Mouse (Mus musculus) Patski (cell line): Measurements from ENCODE around the gene Gm2022. TPM values are rescaled to one million over a fixed set of nuclear protein-coding genes. Genes with fewer than 3 reads are reported as not detected.
"Not testable (repeated sequence)": the region's sequence is repeated elsewhere in the genome, so short reads cannot be mapped to it uniquely, and the experiment has no call there.

Experiments
- ATAC-seq: fragments of 100-300 bp; one replicate; pipeline ENCODE4 v1.8.0; 2021
- CTCF ChIA-PET: fragments of 350-600 bp; sonication (Branson Sonifier 250); formaldehyde crosslinking; loops from one replicate; lab custom pipeline; 2022; ENCODE audit warnings: inconsistent platforms; lab: Charles Lee
- POLR2A ChIA-PET: fragments of 350-600 bp; sonication (Branson Sonifier 250); formaldehyde crosslinking; loops from one replicate; lab custom pipeline; 2022; ENCODE audit warnings: antibody characterized with exemption, inconsistent platforms; lab: Charles Lee
- DNase-seq: peaks from one replicate; pipeline ENCODE4 v3.0.0-alpha.2; 2011; ENCODE audit warnings: low read depth, low spot score
- H3K27me3 ChIP-seq: fragments of 371-371 bp; one replicate; pipeline ENCODE4 v1.5.1; 2021
- in situ Hi-C: fragments of 300-500 bp; cut with MboI; formaldehyde crosslinking; loops from 3 replicates; pipeline ENCODE4 v1.11.1; 2018; ENCODE audit warnings: low pct_unique_long_range_greater_than_20kb, mixed read lengths
- polyA plus RNA-seq: library from polyadenylated mRNA; unstranded; gene quantifications from one replicate; pipeline ENCODE4 v1.2.3, GENCODE M21; 2021

Gm2022 gene
- 0.32 TPM for polyA plus RNA-seq

- CTCF ChIA-PET, ATAC-seq, POLR2A ChIA-PET, DNase-seq, H3K27me3 ChIP-seq: not testable (repeated sequence)
- in situ Hi-C loops, result loop anchor here (10.0 kb wide), 1 partner anchor 360 kb away; the partner anchor contains the start of gene Gm8332
These were observed at the start of gene Gm2022 for GRCm38 (mm10) chr12:87895070-87895469. Gm2022 (plus strand) TSS chr12:87895370.

DNA sequence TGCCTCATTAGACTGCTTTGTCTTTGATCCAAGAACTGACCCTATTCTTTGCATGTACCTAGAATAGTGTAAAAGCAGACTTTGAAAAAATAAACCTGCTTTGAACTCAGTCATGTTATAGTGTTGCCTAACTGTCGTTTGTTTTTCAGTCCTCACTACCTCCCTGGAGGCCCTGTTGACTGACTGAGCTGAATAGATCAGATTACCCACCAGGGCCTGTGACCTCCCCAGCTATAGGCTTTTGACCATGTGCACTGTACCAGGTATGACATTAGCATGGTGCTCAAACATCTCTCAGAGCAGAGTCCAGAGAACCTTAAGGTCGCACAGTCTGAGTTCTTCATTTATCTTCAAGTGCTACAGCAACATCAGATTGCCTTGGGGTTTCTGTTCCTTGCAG lies 44.5 kb upstream of the Gm2022 start:
- ATAC-seq, in situ Hi-C loops, H3K27me3 ChIP-seq, DNase-seq, CTCF ChIA-PET, POLR2A ChIA-PET: not testable (repeated sequence)

DNA sequence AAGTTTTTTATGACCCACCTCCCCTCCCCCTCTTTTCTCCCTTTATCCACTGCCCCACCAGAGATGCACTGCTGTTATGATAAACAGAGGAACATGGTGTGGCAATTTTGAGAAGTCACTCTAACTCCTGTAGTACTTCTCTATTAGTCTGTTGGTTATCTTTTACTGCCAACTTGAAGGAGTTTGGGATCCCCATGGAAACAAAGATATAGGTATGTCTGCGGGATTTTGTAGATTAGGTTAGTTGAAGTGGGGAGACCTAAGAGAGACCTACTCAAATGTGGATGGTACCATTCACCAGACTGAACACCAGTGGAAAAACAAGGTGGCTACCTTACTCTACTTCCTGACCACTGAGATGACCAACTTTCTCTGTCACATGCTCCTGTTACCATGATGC lies 39.1 kb upstream of the Gm2022 start:
- ATAC-seq, CTCF ChIA-PET, POLR2A ChIA-PET, DNase-seq, in situ Hi-C loops, H3K27me3 ChIP-seq: not testable (repeated sequence)

- ATAC-seq, in situ Hi-C loops, CTCF ChIA-PET, DNase-seq, H3K27me3 ChIP-seq, POLR2A ChIA-PET: not testable (repeated sequence)
These were observed 33.2 kb upstream of the Gm2022 start for GRCm38 (mm10) chr12:87861740-87862692.

GRCm38 (mm10) chr12:87863638-87864037 lies 31.5 kb upstream of the Gm2022 start:
- DNase-seq, ATAC-seq, POLR2A ChIA-PET, in situ Hi-C loops, CTCF ChIA-PET, H3K27me3 ChIP-seq: not testable (repeated sequence)

DNA sequence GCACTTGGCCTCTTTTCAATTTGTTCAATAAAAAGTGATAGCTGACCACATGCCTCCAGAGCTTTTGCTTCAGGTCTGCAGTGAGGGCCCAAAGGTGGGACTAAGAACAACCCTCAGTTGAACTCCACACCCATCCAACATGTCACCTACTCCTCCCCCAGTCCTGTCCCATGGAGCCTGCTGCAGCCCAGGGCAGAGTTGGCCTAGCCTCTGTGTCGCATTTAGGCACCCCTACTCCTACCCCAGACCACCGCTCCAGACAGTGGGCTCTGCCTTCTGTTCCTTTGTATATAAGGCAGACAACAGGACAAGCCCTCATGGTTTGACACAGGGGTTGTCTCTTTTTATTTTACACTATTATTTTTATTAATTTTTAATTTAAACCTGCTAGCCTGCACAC lies 31.1 kb upstream of the Gm2022 start:
- DNase-seq, CTCF ChIA-PET, POLR2A ChIA-PET, in situ Hi-C loops, H3K27me3 ChIP-seq, ATAC-seq: not testable (repeated sequence)

DNA sequence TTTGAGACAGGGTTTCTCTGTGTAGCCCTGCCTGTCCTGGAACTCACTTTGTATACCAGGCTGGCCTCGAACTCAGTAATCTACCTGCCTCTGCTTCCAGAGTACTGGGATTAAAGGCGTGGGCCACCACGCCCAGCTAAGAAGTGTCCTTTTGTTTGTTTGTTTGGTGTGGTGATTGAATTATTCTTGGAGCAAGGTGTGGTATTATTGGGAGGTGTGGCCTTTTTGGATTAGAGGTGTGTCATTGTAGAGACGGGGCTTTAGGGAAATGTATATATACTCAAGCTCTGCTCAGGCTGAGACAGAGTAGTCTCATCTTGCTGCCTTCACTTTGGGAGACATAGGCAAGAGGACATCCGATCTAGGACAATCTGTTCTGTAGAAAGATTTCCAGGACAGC lies 21.4 kb upstream of the Gm2022 start, which contains the start of gene Gm2016:
Gene Gm2016 (plus strand): TSS at position 301 of the 400 bp plus-strand sequence.
- DNase-seq, H3K27me3 ChIP-seq, ATAC-seq, CTCF ChIA-PET, in situ Hi-C loops, POLR2A ChIA-PET: not testable (repeated sequence)

DNA sequence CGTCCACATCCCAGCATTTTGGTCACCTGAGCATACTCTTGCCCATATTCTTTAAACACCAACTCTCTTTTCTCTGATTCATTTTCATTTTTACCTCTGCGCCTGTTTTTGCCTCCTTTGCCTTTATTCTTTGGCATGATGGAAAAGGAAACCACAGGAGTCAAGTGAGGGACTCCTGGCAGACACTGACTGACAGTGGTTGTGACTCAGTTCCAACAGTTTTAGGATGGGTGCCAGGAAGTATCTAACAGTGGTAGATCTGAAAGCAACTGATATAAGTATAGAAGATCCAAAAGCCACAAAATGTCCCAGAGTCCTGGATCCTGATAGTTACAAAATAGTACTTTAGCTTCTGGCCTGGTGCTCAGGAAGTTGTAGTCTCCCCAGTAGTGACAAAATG lies 24.6 kb downstream of the Gm2022 start, which contains the start of gene Gm2035:
Gene Gm2035 (minus strand): TSS at position 137 of the 400 bp plus-strand sequence.
- CTCF ChIA-PET, in situ Hi-C loops, POLR2A ChIA-PET, H3K27me3 ChIP-seq, DNase-seq, ATAC-seq: not testable (repeated sequence)

Other genes with a start within 250 kb of the Gm2022 start
- gene Gm21319, start 119.6 kb upstream of the Gm2022 start, polyA plus RNA-seq, result not detected
- gene Gm21936, start 99.9 kb upstream of the Gm2022 start, polyA plus RNA-seq, result not detected
- gene BB287469, start 78.8 kb upstream of the Gm2022 start, polyA plus RNA-seq, result not detected
- not detected for gene Gm2001, start 53.0 kb upstream of the Gm2022 start, polyA plus RNA-seq
- gene Gm2016, start 21.3 kb upstream of the Gm2022 start, polyA plus RNA-seq, result 0.39 TPM
- gene Gm2035, start 24.5 kb downstream of the Gm2022 start, polyA plus RNA-seq, result not detected
- gene Gm2042, start 58.7 kb downstream of the Gm2022 start, polyA plus RNA-seq, result 0.03 TPM
- not detected for gene Gm2075, start 116.5 kb downstream of the Gm2022 start, polyA plus RNA-seq
- gene Gm6803, start 123.4 kb downstream of the Gm2022 start, polyA plus RNA-seq, result not detected
- not detected for gene Gm2056, start 131.6 kb downstream of the Gm2022 start, polyA plus RNA-seq
- gene Gm16368, start 188.3 kb downstream of the Gm2022 start, polyA plus RNA-seq, result not detected